Mouse (Mus musculus) lung, postnatal 0 days (tissue): ENCODE results near the gene Cubn. TPM values are rescaled to one million over a fixed set of nuclear protein-coding genes. Genes with fewer than 3 reads are reported as not detected.

Experiments used
- ATAC-seq: fragments of 200-750 bp; cut with Nextera tagmentation; 2 replicates; pipeline ENCODE4 v1.8.0; 2017; ENCODE audit warnings: moderate library complexity
- DNase-seq: peaks from one replicate; pipeline ENCODE4 v3.0.0-alpha.2; 2016; ENCODE audit warnings: low spot score
- H3K27ac ChIP-seq: fragments of 300-500 bp; sonication (generic); 2 replicates; pipeline ENCODE4 v1.5.1; 2014; ENCODE audit warnings: antibody characterized with exemption, mild to moderate bottlenecking, low read length, mixed read lengths
- H3K27me3 ChIP-seq: fragments of 300-500 bp; sonication (generic); replicated peaks from 2 replicates; pipeline ENCODE4 v1.6.1; 2014; ENCODE audit warnings: low read length, mixed read lengths; ENCODE audit not compliant: insufficient read depth
- H3K36me3 ChIP-seq: fragments of 300-500 bp; sonication (generic); 2 replicates; pipeline ENCODE4 v1.6.1; 2014; ENCODE audit warnings: low read length, mixed read lengths; ENCODE audit not compliant: insufficient read depth
- H3K4me1 ChIP-seq: fragments of 300-500 bp; sonication (generic); 2 replicates; pipeline ENCODE4 v1.6.1; 2014; ENCODE audit warnings: antibody characterized with exemption, low read depth, low read length, mixed read lengths; ENCODE audit not compliant: insufficient read depth
- H3K4me2 ChIP-seq: fragments of 300-500 bp; sonication (generic); replicated peaks from 2 replicates; pipeline ENCODE4 v1.6.1; 2014; ENCODE audit warnings: low read depth, mild to moderate bottlenecking, low read length, moderate library complexity, mixed read lengths
- H3K4me3 ChIP-seq: fragments of 300-500 bp; sonication (generic); 2 replicates; pipeline ENCODE4 v1.5.1; 2014; ENCODE audit warnings: low read depth, low read length
- H3K9ac ChIP-seq: fragments of 300-500 bp; sonication (generic); replicated peaks from 2 replicates; pipeline ENCODE4 v1.6.1; 2014; ENCODE audit warnings: low read depth, mild to moderate bottlenecking
- H3K9me3 ChIP-seq: fragments of 300-500 bp; sonication (generic); 2 replicates; pipeline ENCODE4 v1.6.1; 2016; ENCODE audit warnings: low read length, mixed read lengths
- CTCF ChIP-seq: IDR thresholded peaks from 2 replicates; pipeline ENCODE4 v1.5.1; 2016; ENCODE audit warnings: antibody characterized with exemption, mild to moderate bottlenecking
- EP300 ChIP-seq: IDR thresholded peaks from 2 replicates; pipeline ENCODE4 v1.6.1; 2016; ENCODE audit warnings: antibody characterized with exemption, mild to moderate bottlenecking, control low read depth
- WGBS: fragments of 180-500 bp; shearing (Covaris S2); extraction: QIAGEN DNeasy Blood & Tissue Kit; methylation state at CpG from one replicate; pipeline ENCODE4 v1.1.7; 2014; 5-methylcytosine and 5-hydroxymethylcytosine counted together
- polyA plus RNA-seq: library from polyadenylated mRNA; unstranded; fragments of >200 nt; fragmentation: Nextera tagmentation; extraction: Ambion mirVana; gene quantifications from 2 replicates; pipeline ENCODE4 v1.2.1, GENCODE M21; 2015

Gene Cubn
- polyA plus RNA-seq: 0.24 and 0.32 TPM in 2 replicates

- 46% methylated on average over 8 of the region's 8 CpGs for WGBS
- ATAC-seq (no peak), DNase-seq (no peak)
- TF ChIP-seq EP300 (no peak), CTCF (no peak)
- no peaks in the 10 kb centered on the region for H3K36me3 ChIP-seq
- H3K27me3 ChIP-seq: no peaks in the 10 kb centered on the region
- H3K4me2 ChIP-seq: no peak within 1 kb of the TSS
- H3K27ac ChIP-seq: no peak within 1 kb of the TSS
- no peak within 1 kb of the TSS for H3K4me3 ChIP-seq
- no peak within 1 kb of the TSS for H3K9ac ChIP-seq
- H3K4me1 ChIP-seq: no peaks in the 10 kb centered on the region
- H3K9me3 ChIP-seq: no peaks in the 10 kb centered on the region
Observed at GRCm38 (mm10) chr2:13491734-13492133, at the start of gene Cubn. TSS of gene Cubn (minus strand) at chr2:13491813.

GRCm38 (mm10) chr2:13539860-13540259, 48.2 kb upstream of the Cubn start:
- H3K27ac ChIP-seq: no peak overlapping the region
- no peaks in the 10 kb centered on the region for H3K36me3 ChIP-seq
- DNase-seq (no peak), ATAC-seq (no peak)
- no peaks in the 10 kb centered on the region for H3K9me3 ChIP-seq
- H3K4me3 ChIP-seq: no peak overlapping the region
- H3K4me2 ChIP-seq: no peak overlapping the region
- H3K27me3 ChIP-seq: no peaks in the 10 kb centered on the region
- H3K9ac ChIP-seq: no peak overlapping the region
- WGBS: 88% methylated on average over 1 of the region's 1 CpGs
- H3K4me1 ChIP-seq: peaks cover 3% of the 10 kb centered on the region; the same call in 1 of the 2 replicates
- TF ChIP-seq CTCF (no peak), EP300 (no peak)

GRCm38 (mm10) chr2:13538704-13539377, 47.2 kb upstream of the Cubn start:
- no peak overlapping the region for H3K27ac ChIP-seq
- TF ChIP-seq EP300 (no peak), CTCF (no peak)
- ATAC-seq: no peak
- 52% methylated on average over 6 of the region's 6 CpGs for WGBS
- H3K9ac ChIP-seq: no peak overlapping the region
- H3K4me2 ChIP-seq: no peak overlapping the region
- H3K27me3 ChIP-seq: no peaks in the 10 kb centered on the region
- peaks cover 3% of the 10 kb centered on the region; the same call in 1 of the 2 replicates for H3K4me1 ChIP-seq
- H3K36me3 ChIP-seq: no peaks in the 10 kb centered on the region
- no peak overlapping the region for H3K4me3 ChIP-seq
- no peaks in the 10 kb centered on the region for H3K9me3 ChIP-seq
- no peak for DNase-seq

- H3K4me2 ChIP-seq: no peak overlapping the region
- peak; percentile 58 for DNase-seq
- no peaks in the 10 kb centered on the region for H3K9me3 ChIP-seq
- peak; percentile 49 for ATAC-seq
- no peak overlapping the region for H3K4me3 ChIP-seq
- H3K36me3 ChIP-seq: no peaks in the 10 kb centered on the region
- no peak overlapping the region for H3K9ac ChIP-seq
- H3K4me1 ChIP-seq: peaks cover 3% of the 10 kb centered on the region; the same call in 1 of the 2 replicates
- TF ChIP-seq CTCF (no peak), EP300 (no peak)
- no peak overlapping the region for H3K27ac ChIP-seq
- no peaks in the 10 kb centered on the region for H3K27me3 ChIP-seq
- WGBS: 72% methylated on average over 2 of the region's 2 CpGs
Observed at GRCm38 (mm10) chr2:13538258-13538657, 46.6 kb upstream of the Cubn start.

GRCm38 (mm10) chr2:13537733-13538132, 46.1 kb upstream of the Cubn start:
- WGBS: 21% methylated on average over 2 of the region's 2 CpGs
- Histone ChIP-seq H3K27me3 (no peaks in the 10 kb centered on the region), H3K9ac (no peak overlapping the region), H3K4me1 (peaks cover 3% of the 10 kb centered on the region; the same call in 1 of the 2 replicates), H3K27ac (no peak overlapping the region), H3K9me3 (no peaks in the 10 kb centered on the region), H3K4me2 (no peak overlapping the region), H3K36me3 (no peaks in the 10 kb centered on the region), H3K4me3 (no peak overlapping the region)
- ATAC-seq: peak; percentile 60
- TF ChIP-seq CTCF: peak; percentile 66
- no peak for TF ChIP-seq EP300
- peak; percentile 49 for DNase-seq

- DNase-seq (peak; percentile 80), ATAC-seq (peak; percentile 78)
- Histone ChIP-seq H3K27ac (no peak overlapping the region), H3K9me3 (no peaks in the 10 kb centered on the region), H3K9ac (no peak overlapping the region), H3K27me3 (no peaks in the 10 kb centered on the region), H3K4me2 (no peak overlapping the region), H3K4me3 (no peak overlapping the region), H3K4me1 (peaks cover 3% of the 10 kb centered on the region; the same call in 1 of the 2 replicates), H3K36me3 (no peaks in the 10 kb centered on the region)
- TF ChIP-seq CTCF (peak; percentile 55), EP300 (0 out of 2 replicates have a peak, but pooled peaks have one; percentile 20)
Observed at GRCm38 (mm10) chr2:13536747-13537146, 45.1 kb upstream of the Cubn start.
